Mouse (Mus musculus) v-Abl transformed pro-B cells (cell line): ENCODE measurements around the gene Fa2h.

ENCODE experiments used
- in situ Hi-C, 2 experiments: fragments of 400-800 bp; cut with MboI; formaldehyde crosslinking; loops; one replicate each; pipeline ENCODE4 v1.15.1; 2025; ENCODE audit not compliant: unreplicated experiment in 2 of 2

Fa2h gene

GRCm38 (mm10) chr8:111359936-111360335, 33.7 kb downstream of the Fa2h start:
- in situ Hi-C loops, result no loop called here

DNA sequence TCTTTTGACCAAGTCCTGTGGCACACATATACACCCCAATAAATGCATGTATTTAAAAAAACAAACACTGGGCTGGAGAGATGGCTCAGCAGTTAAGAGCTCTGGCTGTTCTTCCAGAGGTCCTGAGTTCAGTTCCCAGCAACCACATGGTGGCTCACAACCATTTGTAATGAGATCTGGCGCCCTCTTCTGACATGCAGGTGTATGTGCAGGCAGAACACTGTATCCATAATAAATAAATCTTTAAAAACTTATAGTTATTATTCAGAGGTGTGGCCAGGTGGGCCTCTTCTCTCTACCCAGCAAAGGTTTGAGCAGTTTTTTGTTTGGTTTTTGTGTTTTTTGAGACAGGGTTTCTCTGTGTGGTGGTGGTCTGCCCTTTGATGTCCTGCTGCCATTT, 34.7 kb downstream of the Fa2h start:
- in situ Hi-C loops, result no loop called here

DNA sequence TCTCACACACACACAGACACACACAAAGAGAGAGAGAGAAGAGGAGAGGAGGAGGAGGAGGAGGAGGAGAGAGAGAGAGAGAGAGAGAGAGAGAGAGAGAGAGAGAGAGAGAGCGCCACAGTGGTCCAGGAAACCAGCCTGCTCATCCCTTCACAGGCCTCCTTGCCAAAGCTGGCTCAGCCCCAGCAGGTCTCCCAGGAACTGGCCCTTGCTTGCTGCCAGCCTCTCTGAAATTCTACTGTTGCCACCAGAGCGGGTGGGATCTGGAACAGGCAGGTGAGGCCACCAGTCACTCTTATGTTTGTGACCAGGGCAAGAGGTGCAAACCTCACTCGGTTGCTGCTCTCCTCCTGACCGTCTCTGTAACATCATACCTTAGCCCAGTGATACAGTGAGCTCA, 36.2 kb downstream of the Fa2h start:
- in situ Hi-C loops, result no loop called here

DNA sequence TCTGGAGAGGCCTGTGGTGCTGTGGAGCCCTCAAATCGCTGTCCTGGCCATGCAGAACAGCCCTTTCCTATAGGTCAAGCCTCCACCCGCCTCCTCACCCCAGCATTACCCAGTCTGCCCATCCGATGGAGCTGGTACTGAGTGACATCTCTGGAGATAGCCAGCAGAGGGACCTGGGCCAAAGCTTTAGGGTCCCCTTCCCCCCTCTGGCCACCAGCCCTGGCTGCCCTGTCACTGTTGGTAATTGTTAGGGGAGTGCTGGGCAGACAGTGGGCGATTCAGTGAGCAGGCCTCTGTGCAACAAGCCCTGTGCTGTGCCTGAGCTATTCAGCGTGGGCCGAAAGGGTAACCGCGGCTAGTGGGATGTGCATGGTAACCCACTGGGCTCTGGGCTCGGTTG, 40.1 kb downstream of the Fa2h start:
- in situ Hi-C loops, result no loop called here

- in situ Hi-C loops, result no loop called here
Measured at GRCm38 (mm10) chr8:111352289-111352688, 41.3 kb downstream of the Fa2h start.

DNA sequence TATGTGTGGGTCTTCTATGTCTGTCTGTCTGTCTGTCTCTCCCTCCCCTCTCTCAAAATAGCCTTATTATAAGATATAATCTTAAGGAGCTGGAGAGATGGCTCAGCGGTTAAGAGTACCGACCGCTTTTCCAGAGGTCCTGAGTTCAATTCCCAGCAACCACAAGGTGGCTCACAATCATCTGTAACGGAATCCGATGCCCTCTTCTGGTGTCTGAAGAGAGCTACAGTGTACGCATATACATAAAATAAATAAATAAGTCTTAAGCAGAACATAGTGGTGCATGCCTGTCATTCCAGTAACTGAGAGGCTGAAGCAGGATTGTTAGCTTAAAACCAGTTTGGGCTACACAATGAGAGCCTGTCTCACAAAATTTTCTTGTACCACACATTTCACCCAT, 43.0 kb downstream of the Fa2h start:
- in situ Hi-C loops, result no loop called here

DNA sequence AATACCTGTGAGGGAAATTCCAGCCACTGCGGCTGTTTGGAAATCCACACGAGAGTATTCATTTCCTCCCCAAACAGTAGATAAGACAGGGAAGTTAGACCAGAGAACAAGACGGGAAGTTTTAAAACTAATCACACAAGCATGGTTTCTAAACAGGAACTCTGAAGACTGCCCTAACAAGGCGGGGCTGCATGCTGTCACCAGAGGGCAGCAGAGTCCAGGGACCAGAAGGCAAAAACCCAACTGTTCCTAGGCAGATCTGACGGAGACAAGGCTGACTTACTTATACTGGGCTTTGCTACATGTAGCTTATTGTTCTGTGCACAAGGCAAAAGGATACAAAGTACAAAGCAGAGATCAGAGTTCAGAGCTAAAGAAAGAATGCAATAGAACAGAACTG, 50.4 kb downstream of the Fa2h start:
- in situ Hi-C loops, result loop anchor here (5.0 to 25.0 kb wide), 6 partner anchors 94 to 694 kb away; partner anchors contain the start of gene Adat1 (in 1 of the 2)

DNA sequence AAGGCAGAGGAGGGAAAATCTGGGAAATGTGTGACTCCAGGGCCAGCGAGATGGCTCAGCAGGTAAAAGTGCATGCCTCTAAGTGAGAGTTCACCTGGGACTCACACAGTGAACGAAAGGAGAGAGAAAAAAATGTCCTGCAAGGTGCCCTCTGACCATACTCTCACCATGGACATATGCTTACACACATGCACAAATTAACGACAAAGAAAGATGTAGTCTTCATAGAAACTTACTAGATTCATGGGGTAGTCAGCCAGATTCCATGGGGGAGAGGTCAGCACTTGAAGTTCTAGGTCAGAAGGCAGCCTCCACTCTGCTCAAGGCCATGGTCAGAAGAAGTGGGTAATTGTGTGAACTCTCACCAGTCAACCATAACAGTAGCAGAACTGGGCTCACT, 53.4 kb downstream of the Fa2h start:
- in situ Hi-C loops, result loop anchor here (5.0 to 25.0 kb wide), 6 partner anchors 97 to 697 kb away; partner anchors contain the start of gene Adat1 (in 1 of the 2)

GRCm38 (mm10) chr8:111338370-111339208, 55.0 kb downstream of the Fa2h start:
- in situ Hi-C loops, result loop anchor here (10.0 to 25.0 kb wide), 3 partner anchors 496 to 699 kb away; partner anchors contain the start of gene Adat1 (in 1 of the 2)

- in situ Hi-C loops, result loop anchor here (10.0 to 25.0 kb wide), 3 partner anchors 497 to 699 kb away; partner anchors contain the start of gene Adat1 (in 1 of the 2)
Measured at GRCm38 (mm10) chr8:111337890-111338347, 55.7 kb downstream of the Fa2h start, which contains the start of gene Mlkl. TSS of gene Mlkl (minus strand) at chr8:111338177.

GRCm38 (mm10) chr8:111337311-111337889, 56.2 kb downstream of the Fa2h start:
- in situ Hi-C loops, result loop anchor here (10.0 to 25.0 kb wide), 3 partner anchors 497 to 700 kb away; partner anchors contain the start of gene Adat1 (in 1 of the 2)

GRCm38 (mm10) chr8:111336692-111337091, 56.9 kb downstream of the Fa2h start:
- in situ Hi-C loops, result loop anchor here (10.0 to 25.0 kb wide), 3 partner anchors 498 to 701 kb away; partner anchors contain the start of gene Adat1 (in 1 of the 2)

DNA sequence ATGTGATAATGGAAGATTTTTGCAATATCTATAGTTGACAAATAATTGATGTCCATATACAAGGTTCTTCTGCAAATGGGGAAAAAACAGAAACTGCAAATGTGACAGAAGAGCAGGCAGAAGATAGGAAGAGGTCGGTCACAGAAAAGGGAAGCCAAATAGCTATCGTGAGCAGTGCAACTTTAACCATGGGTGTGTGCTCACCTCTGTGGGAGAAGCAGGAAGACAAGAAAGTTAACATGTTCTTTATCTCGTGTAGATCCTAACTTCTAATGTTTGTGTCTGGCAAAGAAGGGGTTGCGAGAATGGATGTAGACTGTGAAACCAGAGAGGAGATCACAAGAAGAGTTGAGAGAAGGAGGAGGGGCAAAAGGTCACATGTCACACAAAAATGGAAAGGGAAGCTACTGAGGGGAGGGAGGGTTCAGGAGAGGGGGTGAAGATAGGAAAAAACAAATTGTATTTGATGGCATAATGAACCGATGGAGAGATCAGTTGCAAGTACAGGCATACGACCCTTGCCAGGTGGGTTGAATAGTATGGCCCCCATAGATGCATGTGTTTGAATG, 68.3 kb downstream of the Fa2h start:
- in situ Hi-C loops, result loop anchor here (25.0 kb wide), 2 partner anchors 662 to 712 kb away; partner anchors contain the start of gene Adat1 (in 1 of the 2)

DNA sequence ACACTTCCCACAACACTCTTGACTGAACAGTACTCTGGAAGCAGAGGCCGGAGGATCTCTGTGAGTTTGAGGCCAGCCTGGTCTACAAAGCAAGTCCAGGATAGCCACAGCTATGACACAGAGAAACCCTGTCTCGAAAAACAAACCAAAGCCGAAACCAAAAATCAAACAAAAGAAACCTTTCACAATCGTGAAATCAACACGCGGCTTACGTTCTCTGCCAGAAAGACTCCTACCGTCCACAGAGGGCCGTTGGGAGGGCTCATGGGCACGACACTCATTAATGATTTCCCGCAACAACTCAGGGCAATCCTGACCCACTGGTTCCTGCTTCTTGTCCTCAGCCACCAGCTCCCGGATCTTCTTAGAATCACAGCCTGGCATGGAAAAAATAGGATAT, 78.9 kb downstream of the Fa2h start:
- in situ Hi-C loops, result loop anchor here in 1 of 2 experiments (10.0 kb wide), 1 partner anchor 560 kb away; no protein-coding TSS in a partner anchor

GRCm38 (mm10) chr8:111313961-111314360, 79.7 kb downstream of the Fa2h start:
- in situ Hi-C loops, result loop anchor here in 1 of 2 experiments (10.0 kb wide), 1 partner anchor 559 kb away; no protein-coding TSS in a partner anchor

GRCm38 (mm10) chr8:111312758-111313162, 80.9 kb downstream of the Fa2h start:
- in situ Hi-C loops, result loop anchor here in 1 of 2 experiments (10.0 kb wide), 1 partner anchor 558 kb away; no protein-coding TSS in a partner anchor

DNA sequence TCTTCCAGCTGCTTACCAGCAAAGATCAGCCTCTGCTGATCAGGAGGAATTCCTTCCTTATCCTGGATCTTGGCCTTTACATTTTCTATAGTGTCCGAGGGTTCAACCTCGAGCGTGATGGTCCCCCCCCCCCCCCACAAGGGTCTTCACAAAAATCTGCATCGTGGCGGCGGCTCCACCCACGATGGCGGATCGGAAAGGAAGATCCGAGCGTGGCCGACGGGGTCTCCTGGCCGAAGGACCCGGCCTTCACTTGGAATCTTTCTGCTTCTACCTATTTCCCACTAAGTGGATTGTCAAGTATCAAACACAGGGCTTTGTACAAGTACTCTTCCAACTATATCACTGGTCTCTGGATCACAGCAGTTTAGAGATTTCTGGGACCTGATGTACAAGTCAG, 83.6 kb downstream of the Fa2h start:
- in situ Hi-C loops, result loop anchor here in 1 of 2 experiments (10.0 kb wide), 1 partner anchor 555 kb away; no protein-coding TSS in a partner anchor

- in situ Hi-C loops, result no loop called here
Measured at GRCm38 (mm10) chr8:111305031-111305730, 88.4 kb downstream of the Fa2h start.

- in situ Hi-C loops, result no loop called here
Measured at GRCm38 (mm10) chr8:111304359-111304758, 89.3 kb downstream of the Fa2h start.
